Mouse (Mus musculus) G1E (cell line): ENCODE measurements around the gene Gmeb2. TPM values are rescaled to one million over a fixed set of nuclear protein-coding genes. Genes with fewer than 3 reads are reported as not detected.
"Not testable (repeated sequence)": the region's sequence is repeated elsewhere in the genome, so short reads cannot be mapped to it uniquely, and the experiment has no call there.

ENCODE experiments used
- ATAC-seq: 2 replicates; pipeline ENCODE4 v1.8.0; 2016; ENCODE audit warnings: mild to moderate bottlenecking; ENCODE audit not compliant: insufficient number of reproducible peaks, poor library complexity, low FRiP score, severe bottlenecking; ENCODE audit errors: extremely low read depth
- DNase-seq: peaks from one replicate; pipeline ENCODE4 v3.0.0; 2012; ENCODE audit warnings: low spot score
- H3K27me3 ChIP-seq: 2 replicates; pipeline ENCODE4 v1.6.1; 2012; ENCODE audit warnings: mild to moderate bottlenecking, low read length, inconsistent platforms; ENCODE audit not compliant: insufficient read depth
- H3K36me3 ChIP-seq: replicated peaks from 2 replicates; pipeline ENCODE3; 2012; ENCODE audit warnings: mild to moderate bottlenecking, inconsistent platforms
- H3K4me1 ChIP-seq: 2 replicates; pipeline ENCODE4 v1.6.1; 2012; ENCODE audit warnings: low read depth, low read length, inconsistent platforms, mixed read lengths; ENCODE audit not compliant: insufficient read depth
- H3K4me3 ChIP-seq: 2 replicates; pipeline ENCODE4 v1.5.1; 2012; ENCODE audit warnings: low read depth, mild to moderate bottlenecking, inconsistent platforms, low read length, moderate library complexity, mixed read lengths
- H3K9me3 ChIP-seq: replicated peaks from 2 replicates; pipeline ENCODE4 v1.6.1; 2012; ENCODE audit warnings: inconsistent platforms
- CTCF ChIP-seq: IDR thresholded peaks from 2 replicates; pipeline ENCODE4 v1.5.1; 2012; ENCODE audit warnings: low read depth, low read length, inconsistent platforms, mixed read lengths
- GATA1 ChIP-seq: IDR thresholded peaks from 2 replicates; pipeline ENCODE4 v1.6.1; 2012; ENCODE audit warnings: borderline replicate concordance, low read length, inconsistent platforms, mixed read lengths
- GATA2 ChIP-seq: IDR thresholded peaks from 2 replicates; pipeline ENCODE4 v1.6.1; 2012; ENCODE audit warnings: low read depth, low read length, inconsistent platforms, borderline replicate concordance
- POLR2AphosphoS5 ChIP-seq: IDR thresholded peaks from 2 replicates; pipeline ENCODE4 v1.6.1; 2012; ENCODE audit warnings: low read depth, low read length, inconsistent platforms; ENCODE audit not compliant: insufficient replicate concordance
- TAL1 ChIP-seq: conservative IDR thresholded peaks from 2 replicates; pipeline ENCODE4 v1.6.1; 2012; ENCODE audit warnings: low read depth, low read length, inconsistent platforms, mixed read lengths
- polyA plus RNA-seq: library from polyadenylated mRNA; stranded (reverse); fragments of >175 nt; gene quantifications from 2 replicates; pipeline ENCODE4 v1.2.3, GENCODE M21; 2012
- total RNA-seq, 2 experiments: library from RNA; stranded (forward) in 1 of 2; stranded (reverse) in 1 of 2; fragments of 200-1000 nt in 1 of 2; fragments of >200 nt in 1 of 2; fragmentation: Nextera tagmentation in 1 of 2; gene quantifications; 2 replicates each; pipeline ENCODE4 v1.2.3; 2014 to 2017

Gmeb2 gene
- total RNA-seq (2014; fragmentation: Nextera tagmentation) (40.8 and 50.0 TPM in 2 replicates), total RNA-seq (2017) (12.8 and 15.6 TPM in 2 replicates), polyA plus RNA-seq (12.2 and 18.1 TPM in 2 replicates)

DNA sequence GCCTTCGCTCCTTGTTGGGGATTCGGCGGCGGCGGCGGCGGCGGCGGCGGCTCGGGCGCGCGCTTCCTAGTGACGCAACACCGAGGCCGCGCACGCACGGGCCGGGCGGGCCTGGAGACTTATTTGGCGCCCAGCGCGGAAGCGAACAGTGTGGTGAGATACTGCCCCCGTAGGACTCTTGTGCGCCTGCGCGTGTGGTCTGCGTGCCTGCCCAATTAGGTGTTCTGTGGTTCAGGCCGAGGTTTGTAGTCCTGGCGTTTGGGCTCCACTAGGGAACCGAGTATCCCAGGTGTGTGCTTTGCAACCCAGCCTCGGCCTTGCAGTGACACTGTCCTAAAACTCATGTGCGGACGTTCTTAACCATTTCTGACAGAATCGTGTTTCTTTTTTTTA lies at the start of gene Gmeb2:
Gmeb2 (minus strand) TSS at position 78 of the 393 bp plus-strand sequence.
- Histone ChIP-seq H3K4me3 (peak within 1 kb of the TSS; percentile 79), H3K4me1 (peaks cover 31% of the 10 kb centered on the region), H3K36me3 (peaks cover 56% of the 10 kb centered on the region)
- H3K27me3 ChIP-seq, H3K9me3 ChIP-seq: not testable (repeated sequence)
- ATAC-seq (peak; percentile 94), DNase-seq (peak; percentile 91)

DNA sequence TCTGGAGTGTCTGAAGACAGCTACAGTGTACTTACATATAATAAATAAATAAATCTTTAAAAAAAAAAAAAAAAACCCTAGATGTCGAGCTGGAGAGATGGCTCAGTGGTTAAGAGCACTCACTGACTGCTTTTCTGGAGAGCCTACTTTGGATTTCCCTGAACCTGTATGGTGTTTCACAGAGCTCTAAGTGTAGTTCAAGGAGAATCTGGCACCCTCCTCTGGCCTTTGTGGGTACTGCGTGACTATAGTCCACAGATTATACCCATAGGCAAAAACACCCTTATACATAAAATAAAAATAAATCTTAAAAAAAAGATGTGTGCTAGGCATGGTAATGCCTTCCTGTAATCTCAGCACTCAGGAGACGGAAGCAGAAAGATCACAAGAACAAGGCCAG lies 46.2 kb upstream of the Gmeb2 start:
- Histone ChIP-seq H3K27me3 (no peaks in the 10 kb centered on the region), H3K36me3 (peaks cover 95% of the 10 kb centered on the region), H3K9me3 (no peaks in the 10 kb centered on the region), H3K4me3 (no peak overlapping the region), H3K4me1 (peaks cover 1% of the 10 kb centered on the region; the same call in 1 of the 2 replicates)
- no peak for TF ChIP-seq GATA1
- no peak for TF ChIP-seq GATA2
- no peak for TF ChIP-seq TAL1
- TF ChIP-seq CTCF: no peak
- no peak for TF ChIP-seq POLR2AphosphoS5
- DNase-seq (peak; percentile 33), ATAC-seq (no peak)

DNA sequence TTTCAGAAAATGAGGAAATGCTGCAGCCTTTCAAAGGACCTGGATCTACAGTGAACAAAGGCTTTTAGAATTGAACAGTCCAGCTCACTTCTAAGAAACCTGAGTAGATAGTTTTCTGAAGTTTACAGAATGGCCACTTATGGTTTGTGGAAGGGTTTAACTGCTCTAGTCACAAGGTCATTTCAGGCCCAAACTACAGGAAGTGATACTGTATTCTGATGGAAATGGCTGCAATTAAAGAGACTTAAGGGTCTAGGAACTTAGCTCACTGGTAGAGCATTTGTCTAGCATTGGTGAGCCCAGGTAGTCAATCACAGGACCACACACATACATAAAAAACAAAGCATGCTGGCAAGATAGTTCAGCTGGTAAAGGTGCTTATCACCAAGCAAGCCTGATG lies 44.7 kb upstream of the Gmeb2 start:
- no peak for TF ChIP-seq POLR2AphosphoS5
- TF ChIP-seq TAL1: no peak
- TF ChIP-seq GATA2: no peak
- no peak for TF ChIP-seq CTCF
- no peak for TF ChIP-seq GATA1
- Histone ChIP-seq H3K36me3 (peaks cover 95% of the 10 kb centered on the region), H3K9me3 (no peaks in the 10 kb centered on the region), H3K4me1 (peaks cover 3% of the 10 kb centered on the region; the same call in 1 of the 2 replicates), H3K4me3 (no peak overlapping the region), H3K27me3 (no peaks in the 10 kb centered on the region)
- ATAC-seq (no peak), DNase-seq (no peak)

DNA sequence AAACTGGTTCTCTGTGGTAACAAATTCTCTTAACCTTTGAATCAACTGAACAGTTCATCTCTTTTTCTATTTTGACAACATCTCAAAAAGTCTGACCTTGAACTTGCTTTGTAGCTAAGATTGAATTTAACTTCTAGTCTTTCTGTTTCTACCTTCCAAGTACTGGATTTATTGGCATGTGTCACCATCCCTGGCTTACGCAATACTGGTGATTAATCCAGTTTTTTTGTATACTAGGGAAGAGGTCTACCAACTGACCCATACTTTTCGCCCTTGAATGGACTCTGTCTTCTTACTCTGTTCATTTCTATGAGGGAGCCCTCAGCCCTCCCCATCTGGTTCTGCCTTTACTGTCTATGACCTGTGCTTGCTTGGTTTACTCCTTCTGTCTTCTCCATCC lies 38.3 kb upstream of the Gmeb2 start:
- Histone ChIP-seq H3K9me3 (no peaks in the 10 kb centered on the region), H3K4me3 (no peak overlapping the region), H3K27me3 (no peaks in the 10 kb centered on the region), H3K4me1 (peaks cover 7% of the 10 kb centered on the region), H3K36me3 (peaks cover 99% of the 10 kb centered on the region)
- no peak for TF ChIP-seq GATA2
- no peak for TF ChIP-seq TAL1
- no peak for TF ChIP-seq CTCF
- TF ChIP-seq POLR2AphosphoS5: no peak
- DNase-seq: no peak
- no peak for ATAC-seq

DNA sequence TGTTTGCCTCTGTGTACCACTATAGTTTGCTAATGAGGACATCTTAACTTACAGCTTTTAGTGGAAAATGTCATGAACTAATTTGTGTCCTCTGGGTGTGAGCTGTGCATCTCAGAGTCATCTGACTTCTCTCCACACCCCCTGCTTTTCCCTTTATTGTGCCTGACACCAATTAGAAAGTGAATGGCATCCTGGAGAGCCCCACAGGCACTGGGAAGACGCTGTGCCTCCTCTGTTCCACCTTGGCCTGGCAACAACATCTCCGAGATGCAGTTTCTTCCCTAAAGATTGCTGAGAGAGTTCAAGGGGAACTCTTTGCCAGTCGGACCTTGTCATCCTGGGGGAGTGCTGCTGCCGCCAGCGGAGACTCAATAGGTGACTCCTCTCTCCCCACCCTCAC lies 34.3 kb upstream of the Gmeb2 start:
- no peak for ATAC-seq
- no peak overlapping the region for H3K4me3 ChIP-seq
- no peaks in the 10 kb centered on the region for H3K27me3 ChIP-seq
- H3K4me1 ChIP-seq: peaks cover 22% of the 10 kb centered on the region
- peaks cover 65% of the 10 kb centered on the region for H3K36me3 ChIP-seq
- no peak for TF ChIP-seq CTCF
- no peak for TF ChIP-seq GATA1
- TF ChIP-seq GATA2: no peak
- DNase-seq: no peak
- H3K9me3 ChIP-seq: no peaks in the 10 kb centered on the region

DNA sequence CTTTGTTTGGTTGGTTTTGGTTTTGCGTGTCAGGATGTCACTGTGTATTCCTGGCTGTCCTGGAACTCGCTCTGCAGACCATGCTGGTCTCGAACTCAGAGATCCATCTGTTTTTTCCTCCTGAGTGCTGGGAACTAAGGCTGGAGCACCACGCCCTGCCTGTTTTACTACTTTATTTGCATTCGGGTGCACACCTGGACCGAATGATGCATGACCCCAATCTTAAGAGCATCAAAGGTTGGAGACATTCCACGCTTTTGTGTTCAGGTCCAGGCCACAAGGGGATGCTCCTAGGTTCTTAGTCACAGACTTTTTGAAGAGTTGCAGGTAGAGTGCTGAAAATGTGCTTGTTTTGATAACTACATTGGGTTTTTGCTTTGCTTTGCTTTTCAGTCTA lies 32.3 kb upstream of the Gmeb2 start:
- peak overlapping the region; percentile 74 for H3K4me3 ChIP-seq
- ATAC-seq: no peak
- no peaks in the 10 kb centered on the region; the same call in 1 of the 2 replicates for H3K27me3 ChIP-seq
- peaks cover 45% of the 10 kb centered on the region for H3K36me3 ChIP-seq
- H3K4me1 ChIP-seq: peaks cover 22% of the 10 kb centered on the region
- TF ChIP-seq GATA2: no peak
- no peak for TF ChIP-seq POLR2AphosphoS5
- TF ChIP-seq CTCF: no peak
- TF ChIP-seq GATA1: no peak
- no peak for TF ChIP-seq TAL1
- DNase-seq: no peak
- H3K9me3 ChIP-seq: no peaks in the 10 kb centered on the region
